Mouse (Mus musculus) intestine, embryonic 15.5 days (tissue): Measurements from ENCODE around the gene Vmn1r158. TPM values are rescaled to one million over a fixed set of nuclear protein-coding genes. Genes with fewer than 3 reads are reported as not detected.
"Not testable (repeated sequence)": the region's sequence is repeated elsewhere in the genome, so short reads cannot be mapped to it uniquely, and the experiment has no call there.

Experiments
- ATAC-seq: fragments of 200-750 bp; cut with Nextera tagmentation; 2 replicates; pipeline ENCODE4 v1.8.0; 2017; ENCODE audit warnings: moderate TSS enrichment, moderate library complexity
- H3K27ac ChIP-seq: fragments of 300-500 bp; sonication (generic); 2 replicates; pipeline ENCODE4 v1.5.1; 2015; ENCODE audit warnings: mild to moderate bottlenecking, inconsistent platforms
- H3K27me3 ChIP-seq: fragments of 300-500 bp; sonication (generic); replicated peaks from 2 replicates; pipeline ENCODE4 v1.6.1; 2015; ENCODE audit warnings: inconsistent platforms
- H3K36me3 ChIP-seq: fragments of 300-500 bp; sonication (generic); 2 replicates; pipeline ENCODE4 v1.6.1; 2015; ENCODE audit warnings: inconsistent platforms
- H3K4me1 ChIP-seq: fragments of 300-500 bp; sonication (generic); replicated peaks from 2 replicates; pipeline ENCODE4 v1.6.1; 2015; ENCODE audit warnings: inconsistent platforms
- H3K4me2 ChIP-seq: fragments of 300-500 bp; sonication (generic); replicated peaks from 2 replicates; pipeline ENCODE4 v1.6.1; 2015; ENCODE audit warnings: mild to moderate bottlenecking, inconsistent platforms
- H3K4me3 ChIP-seq: fragments of 300-500 bp; sonication (generic); replicated peaks from 2 replicates; pipeline ENCODE4 v1.5.1; 2015; ENCODE audit warnings: inconsistent platforms
- H3K9ac ChIP-seq: fragments of 300-500 bp; sonication (generic); 2 replicates; pipeline ENCODE4 v1.6.1; 2015; ENCODE audit warnings: inconsistent platforms
- H3K9me3 ChIP-seq: fragments of 300-500 bp; sonication (generic); 2 replicates; pipeline ENCODE4 v1.6.1; 2016; ENCODE audit warnings: inconsistent platforms
- WGBS: fragments of 180-500 bp; shearing (Covaris S2); methylation state at CpG from one replicate; pipeline ENCODE4 v1.1.7; 2015; 5-methylcytosine and 5-hydroxymethylcytosine counted together
- polyA plus RNA-seq: library from polyadenylated mRNA; unstranded; fragments of >200 nt; fragmentation: Nextera tagmentation; extraction: Ambion mirVana; gene quantifications from 2 replicates; pipeline ENCODE4 v1.2.1, GENCODE M21; 2015

Vmn1r158 gene
- polyA plus RNA-seq, result not detected in 2 replicates

GRCm38 (mm10) chr7:22790682-22791081 is at the start of gene Vmn1r158:
Vmn1r158 (minus strand) TSS chr7:22790782.
- not testable (repeated sequence) for ATAC-seq, H3K9ac ChIP-seq, H3K27me3 ChIP-seq, H3K4me3 ChIP-seq, H3K4me2 ChIP-seq, H3K9me3 ChIP-seq, H3K36me3 ChIP-seq, H3K27ac ChIP-seq, H3K4me1 ChIP-seq
- whole genome bisulfite sequencing, result 53% methylated on average over 2 of the region's 2 CpGs

GRCm38 (mm10) chr7:22775981-22776380 is 14.6 kb downstream of the Vmn1r158 start:
- not testable (repeated sequence) for ATAC-seq
- WGBS, result 81% methylated on average over 7 of the region's 11 CpGs

GRCm38 (mm10) chr7:22761397-22761796 is 29.2 kb downstream of the Vmn1r158 start, which contains the start of gene Vmn1r157:
Vmn1r157 (plus strand) TSS chr7:22761697.
- H3K27ac ChIP-seq, H3K27me3 ChIP-seq, ATAC-seq, H3K4me1 ChIP-seq, H3K9ac ChIP-seq, H3K4me2 ChIP-seq, H3K9me3 ChIP-seq, H3K4me3 ChIP-seq, H3K36me3 ChIP-seq: not testable (repeated sequence)
- 28% methylated on average over 2 of the region's 3 CpGs for WGBS

More at GRCm38 (mm10) chr7:22775981-22776380, 14.6 kb downstream of the Vmn1r158 start:
- H3K4me3 ChIP-seq, H3K36me3 ChIP-seq, H3K27ac ChIP-seq, H3K27me3 ChIP-seq, H3K4me2 ChIP-seq, H3K9me3 ChIP-seq, H3K4me1 ChIP-seq, H3K9ac ChIP-seq: not testable (repeated sequence)

Other genes with a start within 250 kb of the Vmn1r158 start
- gene Gm4201, start 225.4 kb downstream of the Vmn1r158 start, polyA plus RNA-seq, result not detected in 2 replicates
- gene Gm4565, start 202.7 kb downstream of the Vmn1r158 start, polyA plus RNA-seq, result not detected in 2 replicates
- not detected in 2 replicates for gene Vmn1r155, start 132.8 kb downstream of the Vmn1r158 start, polyA plus RNA-seq
- gene Gm8693, start 98.5 kb downstream of the Vmn1r158 start, polyA plus RNA-seq, result not detected in 2 replicates
- gene Gm4567, start 71.1 kb downstream of the Vmn1r158 start, polyA plus RNA-seq, result not detected in 2 replicates
- gene Vmn1r157, start 29.1 kb downstream of the Vmn1r158 start, polyA plus RNA-seq, result not detected in 2 replicates
- gene Vmn1r159, start 52.8 kb upstream of the Vmn1r158 start, polyA plus RNA-seq, result not detected in 2 replicates
- gene Vmn1r160, start 80.4 kb upstream of the Vmn1r158 start, polyA plus RNA-seq, result not detected in 2 replicates
- not detected in 2 replicates for gene Gm4214, start 193.9 kb upstream of the Vmn1r158 start, polyA plus RNA-seq
- gene Gm4216, start 229.1 kb upstream of the Vmn1r158 start, polyA plus RNA-seq, result not detected in 2 replicates